Mouse (Mus musculus) cortical plate, adult 2 months (tissue): ENCODE measurements around the gene Auts2.

ENCODE experiments used
- CTCF ChIP-seq: fragments of 200-500 bp; IDR thresholded peaks from 2 replicates; pipeline ENCODE4 v1.5.1; 2011; ENCODE audit warnings: mild to moderate bottlenecking, control low read depth, low read length; ENCODE audit not compliant: insufficient read depth; ENCODE audit errors: extremely low read depth
- POLR2A ChIP-seq: fragments of 200-500 bp; IDR thresholded peaks from 2 replicates; pipeline ENCODE4 v1.6.1; 2011; ENCODE audit warnings: mild to moderate bottlenecking, low read length, control low read depth; ENCODE audit not compliant: insufficient read depth; ENCODE audit errors: extremely low read depth

DNA sequence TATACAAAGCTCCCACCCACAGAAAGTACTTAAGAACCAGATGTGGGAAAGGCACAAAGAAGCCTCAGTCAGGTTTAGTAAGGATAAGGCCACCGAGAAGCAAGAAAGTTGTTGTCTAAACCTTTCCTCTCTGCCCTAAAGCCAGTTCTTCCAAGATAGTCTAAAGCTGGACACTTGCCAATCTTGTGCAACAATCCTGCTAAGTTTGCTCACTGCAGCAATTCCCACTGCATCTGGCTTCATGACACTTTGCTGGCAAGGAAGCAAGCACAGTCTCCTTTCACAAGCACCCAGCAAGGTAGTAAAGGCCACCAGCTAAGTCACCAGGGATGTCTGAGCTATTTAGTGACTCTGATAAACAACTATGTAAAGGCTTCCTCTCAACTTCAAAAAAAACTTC lies 106.2 kb downstream of the Auts2 start:
- TF ChIP-seq CTCF (no peak), POLR2A (no peak)
